Mouse (Mus musculus) cerebellum, postnatal 10 days (tissue): Measurements from ENCODE around the gene Bcas3.
"Not testable (repeated sequence)": the region's sequence is repeated elsewhere in the genome, so short reads cannot be mapped to it uniquely, and the experiment has no call there.

ENCODE experiments used
- DNase-seq, 2 experiments: peaks; one replicate each; pipeline ENCODE4 v3.0.0; 2021; ENCODE audit warnings: mixed read lengths in 2 of 2

Bcas3 gene

GRCm38 (mm10) chr11:85485197-85485940 is 132.4 kb downstream of the Bcas3 start:
- no peak for DNase-seq

- DNase-seq = no peak
Measured at GRCm38 (mm10) chr11:85487501-85487900, 134.5 kb downstream of the Bcas3 start.

DNA sequence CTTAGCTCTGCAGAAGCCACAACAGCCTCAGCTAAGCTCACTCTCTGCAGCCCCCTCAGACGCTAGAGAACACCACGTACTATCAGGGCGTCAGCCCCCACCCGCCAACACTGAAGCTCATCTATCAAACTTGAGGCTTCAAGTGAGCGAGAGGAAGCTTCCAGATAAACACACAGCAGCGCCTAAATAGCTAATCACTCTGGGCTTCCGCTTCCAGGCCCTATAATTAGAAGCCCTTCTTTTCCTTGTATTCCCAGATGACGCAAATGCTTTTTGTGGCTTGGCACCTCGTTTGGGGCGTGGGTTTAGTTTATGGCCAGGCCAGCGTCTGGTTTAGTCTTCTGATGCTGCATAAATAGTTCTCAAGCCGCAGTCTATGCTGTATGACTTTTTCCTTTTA is 139.3 kb downstream of the Bcas3 start:
- DNase-seq = no peak

DNA sequence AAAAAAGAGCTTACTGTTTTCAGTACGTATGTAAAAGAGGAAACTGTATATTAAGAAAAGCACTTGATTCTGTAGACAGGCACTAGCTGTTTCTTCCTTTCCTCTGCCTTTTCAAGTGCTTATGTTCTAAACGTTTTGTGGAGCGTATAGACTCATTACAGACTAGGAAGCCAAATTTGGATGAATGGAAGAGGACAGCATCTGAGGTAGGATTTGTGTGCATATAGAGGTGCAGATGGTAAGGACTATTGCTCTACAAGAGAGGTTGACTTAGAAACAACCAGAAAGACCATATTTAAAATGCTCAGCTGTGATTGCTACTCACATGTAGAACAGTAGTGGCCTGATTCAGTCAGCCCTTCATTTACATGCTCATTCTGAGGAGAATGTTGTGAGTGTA is 139.7 kb downstream of the Bcas3 start:
- DNase-seq = no peak

DNA sequence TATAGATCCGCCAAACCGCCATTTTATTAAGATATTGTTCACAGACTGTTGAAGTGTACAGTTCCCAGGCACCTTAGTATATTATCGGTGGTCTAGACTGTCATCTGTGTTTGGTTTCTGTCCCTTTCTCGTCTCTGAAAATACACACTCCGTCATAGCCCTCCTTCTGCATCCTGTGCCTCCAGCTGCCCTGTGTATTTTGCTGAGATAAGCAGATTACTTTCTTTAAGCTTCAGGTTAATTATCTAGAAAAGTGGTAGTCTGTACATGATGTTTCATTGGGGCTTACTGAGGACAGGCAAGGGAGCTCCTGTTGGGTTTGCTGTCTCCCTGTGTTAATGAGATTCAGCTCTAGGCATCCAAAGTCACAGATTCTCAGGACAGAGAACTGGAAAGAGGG is 146.6 kb downstream of the Bcas3 start:
- no peak for DNase-seq

- DNase-seq = no peak
Measured at GRCm38 (mm10) chr11:85502031-85502430, 149.1 kb downstream of the Bcas3 start.

DNA sequence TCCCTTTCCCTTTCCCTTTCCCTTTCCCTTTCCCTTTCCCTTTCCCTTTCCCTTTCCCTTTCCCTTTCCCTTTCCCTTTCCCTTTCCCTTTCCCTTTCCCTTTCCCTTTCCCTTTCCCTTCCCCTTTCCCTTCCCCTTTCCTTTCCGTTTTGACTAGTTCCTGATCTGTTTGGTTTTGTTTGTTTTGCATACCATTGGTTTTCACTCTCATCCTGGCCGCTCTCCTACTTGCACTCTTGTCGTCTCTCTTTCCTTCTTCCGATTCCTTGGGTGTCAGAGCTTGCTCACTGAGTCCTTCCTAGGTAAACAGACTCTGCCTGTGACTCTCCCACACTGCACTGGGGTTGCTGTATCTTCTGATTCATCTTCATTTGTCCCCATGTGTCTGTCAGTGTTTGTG is 151.8 kb downstream of the Bcas3 start:
- DNase-seq = not testable (repeated sequence)

DNA sequence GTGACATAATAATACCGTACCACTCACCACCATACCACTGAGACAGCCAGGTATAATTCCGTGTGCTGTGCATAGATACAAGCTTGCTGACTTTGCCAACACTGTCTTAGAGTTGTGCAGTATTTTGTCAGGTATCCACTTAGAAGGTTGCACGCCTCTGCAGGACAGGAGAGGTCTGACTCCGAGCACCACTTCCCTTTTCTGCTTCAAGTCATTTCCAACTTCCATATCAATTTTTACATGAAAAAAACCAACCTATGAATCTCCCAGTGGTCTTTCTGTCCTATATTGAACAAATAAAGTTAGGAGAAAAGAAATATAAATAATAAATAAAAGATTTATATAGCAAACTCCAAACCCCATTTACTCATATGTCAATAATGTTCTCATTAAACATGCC is 152.8 kb downstream of the Bcas3 start:
- DNase-seq = no peak

DNA sequence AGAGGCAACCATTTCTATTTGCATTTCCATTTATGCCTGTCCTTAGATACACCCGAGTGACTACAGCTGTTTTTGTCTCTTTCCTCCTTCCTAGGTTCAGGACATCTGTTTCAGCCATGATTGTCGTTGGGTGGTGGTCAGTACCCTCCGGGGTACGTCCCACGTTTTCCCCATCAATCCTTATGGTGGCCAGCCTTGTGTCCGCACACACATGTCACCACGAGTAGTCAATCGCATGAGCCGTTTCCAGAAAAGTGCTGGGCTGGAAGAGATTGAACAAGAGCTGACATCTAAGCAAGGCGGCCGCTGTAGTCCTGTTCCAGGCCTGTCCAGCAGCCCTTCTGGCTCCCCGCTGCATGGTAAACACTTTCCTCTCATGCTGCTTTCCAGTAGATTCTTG is 156.4 kb downstream of the Bcas3 start:
- peak; percentile 25 to 31 for DNase-seq

DNA sequence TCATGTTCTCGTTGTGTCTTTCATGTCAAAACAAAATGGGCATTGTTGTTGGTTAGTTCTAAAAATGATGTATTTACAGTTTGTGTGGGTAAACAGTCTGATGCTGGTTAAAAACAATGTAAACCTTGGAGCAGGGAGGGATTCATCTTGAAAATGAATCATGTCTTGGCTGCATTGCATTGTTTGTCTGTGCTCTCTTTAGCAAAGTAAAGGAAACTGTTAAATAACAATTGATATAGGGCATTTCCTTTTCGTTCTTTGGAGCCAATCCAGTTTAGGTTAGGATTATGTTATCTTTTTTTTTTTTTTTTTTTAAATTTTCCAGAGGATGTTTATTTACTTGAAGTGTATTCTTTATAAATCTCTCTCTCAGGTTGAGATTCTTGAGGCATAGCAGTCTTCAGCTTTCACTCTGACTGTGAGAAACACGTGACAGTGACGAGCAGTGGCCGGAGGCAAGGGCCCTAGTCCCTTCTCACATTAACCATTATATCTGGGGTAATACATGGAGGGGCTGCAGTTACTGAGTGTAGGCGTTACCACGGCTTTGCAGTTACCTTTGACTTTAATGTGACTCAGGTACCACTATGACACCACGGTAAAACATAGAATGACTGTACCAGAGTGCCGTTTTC is 158.4 kb downstream of the Bcas3 start:
- DNase-seq = no peak

GRCm38 (mm10) chr11:85516724-85517123 is 163.8 kb downstream of the Bcas3 start:
- DNase-seq = no peak

GRCm38 (mm10) chr11:85518025-85518756 is 165.2 kb downstream of the Bcas3 start:
- peak; percentile 69 to 79 for DNase-seq

DNA sequence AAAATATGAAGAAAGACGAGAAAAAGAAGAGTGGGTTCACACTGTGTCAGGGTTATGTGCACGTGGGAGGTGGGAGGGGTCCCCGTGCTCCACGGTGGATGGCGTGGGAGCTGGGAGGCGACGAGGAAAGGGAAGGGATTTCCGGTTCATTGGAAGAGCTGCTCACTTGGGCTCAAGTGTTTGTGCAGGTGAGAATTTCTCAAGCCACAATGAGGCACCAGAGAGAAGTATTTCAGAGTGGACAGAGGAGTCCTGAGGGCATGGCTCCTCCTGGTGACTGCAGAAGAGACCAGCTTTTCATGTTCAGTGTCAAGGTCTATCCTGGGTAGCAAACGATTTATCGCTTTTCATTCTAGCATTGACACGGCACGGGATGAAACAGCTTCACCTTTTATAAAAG is 167.3 kb downstream of the Bcas3 start:
- no peak for DNase-seq

DNA sequence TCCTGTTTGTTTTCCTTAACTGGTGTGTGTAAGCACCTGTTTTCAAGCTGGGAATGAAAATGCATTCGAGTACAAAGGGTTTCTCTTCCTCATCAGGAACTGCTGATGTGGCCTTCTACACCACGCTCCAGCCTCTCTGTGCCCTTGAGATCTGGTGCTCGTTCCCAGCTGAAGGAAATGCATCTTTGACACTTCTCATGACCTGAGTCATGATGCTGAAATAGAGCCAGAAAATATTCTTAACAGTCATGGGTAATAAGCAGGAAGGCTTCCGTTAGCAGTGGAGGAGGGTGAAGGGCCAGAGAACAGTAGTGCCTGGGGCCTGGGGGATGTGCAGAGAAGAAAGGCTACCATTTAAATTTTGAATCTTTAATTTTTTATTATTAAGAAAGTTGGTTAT is 168.0 kb downstream of the Bcas3 start:
- no peak for DNase-seq

GRCm38 (mm10) chr11:85523646-85524045 is 170.7 kb downstream of the Bcas3 start:
- peak in 1 of 2 experiments; percentile 13 for DNase-seq

- DNase-seq = peak; percentile 80 to 84
Measured at GRCm38 (mm10) chr11:85524186-85524585, 171.2 kb downstream of the Bcas3 start.

- DNase-seq = peak; percentile 37 to 46
Measured at GRCm38 (mm10) chr11:85524841-85525500, 172.0 kb downstream of the Bcas3 start.

DNA sequence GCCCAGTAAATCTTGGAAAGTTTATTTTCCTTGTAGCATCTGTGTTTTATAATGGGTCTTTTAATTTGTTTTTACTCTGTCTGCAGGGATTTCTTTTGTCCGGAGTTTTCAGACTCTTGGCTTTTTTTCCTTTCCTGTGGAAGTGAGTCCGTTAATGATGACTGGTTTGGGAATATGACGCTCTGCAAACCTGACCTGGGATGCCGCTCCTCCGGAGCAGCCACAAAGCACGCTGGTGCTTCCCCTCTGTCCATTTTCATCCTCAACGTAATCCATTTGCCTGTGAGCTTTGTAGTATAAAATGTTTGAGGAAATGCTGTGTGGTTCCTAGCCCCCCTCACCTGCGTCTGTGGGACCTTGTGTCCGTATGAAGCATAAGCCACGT is 172.5 kb downstream of the Bcas3 start:
- DNase-seq = no peak

DNA sequence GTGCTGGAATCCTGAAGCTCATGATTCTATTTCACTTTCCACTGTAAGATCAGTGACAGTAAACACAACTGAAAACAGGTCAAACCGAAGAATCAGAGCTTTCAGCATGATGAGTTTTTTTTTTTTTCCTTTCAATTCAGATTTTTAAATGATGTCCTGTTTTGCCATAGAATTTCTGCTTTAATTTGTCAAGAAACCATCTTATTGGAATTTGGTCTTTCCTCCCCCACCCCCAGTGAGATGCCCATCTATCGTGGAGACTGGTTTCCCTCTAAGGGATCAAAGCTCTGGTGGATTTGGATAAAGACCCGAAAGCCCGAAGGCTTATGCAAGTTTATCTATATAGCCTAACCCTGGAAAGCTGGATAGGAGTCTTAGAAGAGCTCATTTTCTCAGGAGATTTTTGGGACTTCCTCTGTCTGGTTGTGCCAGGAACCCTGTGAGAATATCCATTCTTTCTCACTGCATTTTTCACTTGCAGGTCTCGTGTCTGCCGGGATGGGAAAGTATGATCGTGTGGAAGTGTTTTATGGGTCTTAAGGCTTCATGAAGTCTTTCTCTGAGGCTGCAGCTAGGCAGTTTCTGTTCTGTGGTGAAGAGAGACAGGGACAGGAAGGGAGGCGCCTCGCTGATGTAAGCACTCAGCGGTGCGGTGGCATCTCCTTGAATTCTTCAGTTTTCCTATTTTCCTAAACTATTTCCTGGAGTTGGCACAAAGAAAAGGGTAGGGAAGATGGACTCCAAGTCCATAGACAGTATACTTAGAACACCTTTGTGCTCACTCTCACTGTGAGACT is 173.2 kb downstream of the Bcas3 start:
- DNase-seq = no peak

- peak in 1 of 2 experiments; percentile 19 for DNase-seq
Measured at GRCm38 (mm10) chr11:85527261-85527660, 174.3 kb downstream of the Bcas3 start.

DNA sequence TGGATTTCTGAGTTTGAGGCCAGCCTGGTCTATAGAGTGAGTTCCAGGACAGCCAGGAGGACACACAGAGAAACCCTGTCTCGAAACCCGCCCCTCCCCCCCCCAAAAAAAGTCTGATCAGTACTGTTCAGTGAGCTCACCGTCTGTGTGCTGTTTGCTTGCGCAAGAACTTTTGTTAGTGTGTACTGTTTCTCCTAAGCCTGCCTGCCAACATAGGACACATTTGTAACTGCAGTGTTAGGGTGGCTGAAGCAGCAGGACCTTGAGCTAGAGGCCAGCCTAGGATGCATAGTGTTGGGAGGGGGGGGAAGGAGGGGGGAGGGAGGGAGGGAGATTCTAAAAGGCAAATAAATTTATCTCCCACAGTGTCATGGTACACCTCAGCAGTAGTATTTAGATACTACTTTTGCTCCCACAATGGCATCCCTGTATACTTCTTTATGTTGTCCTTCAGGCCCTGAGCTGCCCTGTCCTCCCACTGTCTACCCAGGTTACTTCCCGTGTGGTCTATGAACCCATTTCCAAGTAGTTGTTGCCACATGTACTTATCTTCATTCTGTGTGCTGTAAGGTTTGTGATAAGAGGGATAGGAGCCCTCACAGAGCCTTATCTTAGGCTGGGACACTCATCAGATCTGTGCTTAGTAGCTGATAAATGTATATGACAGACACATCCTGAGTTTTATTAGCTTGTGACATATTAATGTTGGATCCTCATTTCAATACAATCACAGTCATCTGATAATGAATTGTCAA is 176.7 kb downstream of the Bcas3 start:
- no peak for DNase-seq

- no peak for DNase-seq
Measured at GRCm38 (mm10) chr11:85540989-85541388, 188.0 kb downstream of the Bcas3 start.
